Mouse (Mus musculus): ENCODE data around the gene March10.

March10 gene

DNA sequence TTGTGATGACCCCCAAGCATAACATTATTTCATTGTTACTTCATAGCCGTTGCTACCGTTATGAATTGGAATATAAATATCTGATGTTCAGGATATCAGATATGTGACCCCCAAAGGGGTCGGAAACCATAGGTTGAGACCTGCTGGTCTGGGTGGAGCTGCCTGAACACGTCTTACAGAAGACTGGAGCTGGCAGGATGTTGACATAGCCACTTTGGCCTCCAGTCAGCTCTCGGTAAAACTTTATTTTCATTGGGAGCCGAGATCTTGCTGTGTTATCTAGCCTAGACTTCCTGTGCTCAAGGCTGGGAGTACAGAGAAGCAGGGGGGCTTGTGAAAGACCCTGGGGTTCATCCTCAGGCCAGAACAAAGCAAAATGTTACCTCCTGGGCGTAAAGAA lies 100.2 kb downstream of the March10 start:
- intact Hi-C loops (cut with DNase I), result no loop called here

DNA sequence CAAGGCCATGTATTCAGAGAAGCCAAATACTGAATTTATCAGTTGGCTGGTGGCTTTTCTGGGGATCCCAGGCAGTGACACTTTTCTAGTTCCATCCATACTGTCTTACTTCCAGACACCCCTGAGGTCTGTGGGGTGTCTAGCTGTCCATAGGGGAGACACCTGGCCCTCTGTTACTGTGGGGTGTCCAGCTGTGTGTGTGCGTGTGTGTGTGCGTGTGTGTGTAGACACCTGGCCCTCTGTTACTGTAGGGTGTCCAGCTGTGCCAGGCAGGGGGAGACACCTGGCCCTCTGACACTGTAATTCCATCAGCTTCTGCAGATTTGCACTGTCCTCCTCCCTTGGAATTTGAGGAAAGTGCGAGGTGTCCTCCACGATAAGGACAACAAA lies 102.6 kb downstream of the March10 start:
- intact Hi-C loops (cut with DNase I), result no loop called here

DNA sequence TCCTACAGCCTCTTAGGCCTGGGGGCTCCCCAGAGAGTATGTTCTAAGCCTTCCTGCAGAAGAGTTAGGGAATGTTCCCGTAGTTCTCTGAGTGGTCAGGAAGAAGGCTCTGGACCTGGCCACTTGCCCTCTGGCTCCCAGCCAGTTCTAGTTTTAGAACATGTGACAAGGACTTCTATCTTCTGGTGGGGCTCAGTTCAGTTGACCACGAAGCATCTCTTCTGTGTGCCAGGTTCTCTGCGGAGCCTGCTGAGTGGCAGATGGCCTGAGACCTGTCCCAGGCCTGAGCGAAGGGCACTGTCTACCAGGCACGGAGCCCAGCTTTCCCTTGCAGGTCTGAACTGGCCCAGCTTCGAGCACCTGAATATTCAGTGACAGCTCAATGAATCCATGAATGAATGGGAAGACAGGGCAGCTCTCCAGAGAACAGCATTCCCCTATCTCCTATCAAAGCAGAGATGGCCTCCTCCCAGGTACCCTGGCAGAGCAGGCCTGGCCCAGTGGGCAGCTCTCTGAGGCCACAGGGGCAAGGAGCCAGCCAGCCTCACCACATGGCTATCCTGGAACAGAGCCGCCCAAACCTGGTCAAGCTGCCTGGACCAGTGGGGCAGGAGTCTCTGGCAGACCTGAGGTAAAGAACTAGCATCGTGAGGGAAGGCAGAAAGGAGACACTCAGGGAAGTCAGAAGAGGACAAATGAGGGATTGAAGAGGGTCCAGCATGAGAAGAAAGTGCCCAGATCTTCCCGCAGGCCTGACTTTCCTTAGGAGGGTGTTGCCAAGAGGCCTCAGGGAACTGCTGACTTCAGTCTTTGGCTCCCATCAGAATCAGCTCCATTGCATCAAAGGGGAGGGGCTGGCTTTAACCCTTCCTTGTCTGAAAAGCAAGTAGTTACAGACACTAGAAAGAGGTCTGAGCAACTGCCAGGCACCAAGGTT lies 103.3 kb downstream of the March10 start:
- intact Hi-C loops (cut with DNase I), result no loop called here

DNA sequence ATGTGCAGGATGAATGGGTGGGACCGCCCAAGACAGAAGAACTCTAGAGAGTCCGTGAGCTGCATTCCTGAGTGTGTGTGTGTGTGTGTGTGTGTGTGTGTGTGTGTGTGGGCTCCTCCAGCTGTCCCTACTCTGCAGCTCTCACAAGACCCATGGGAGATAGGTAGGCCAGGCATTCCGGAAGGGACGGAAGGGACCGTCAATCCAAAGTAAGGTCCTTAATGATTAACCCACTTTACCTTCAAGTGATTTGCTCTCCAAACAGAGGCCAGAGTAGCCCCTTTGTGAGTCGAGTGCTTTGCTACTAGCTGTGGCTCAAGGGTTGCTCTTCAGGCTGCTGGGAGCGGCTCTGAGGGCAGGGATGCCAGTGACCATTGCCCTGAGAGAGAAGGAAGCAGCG lies 104.4 kb downstream of the March10 start:
- intact Hi-C loops (cut with DNase I), result no loop called here

DNA sequence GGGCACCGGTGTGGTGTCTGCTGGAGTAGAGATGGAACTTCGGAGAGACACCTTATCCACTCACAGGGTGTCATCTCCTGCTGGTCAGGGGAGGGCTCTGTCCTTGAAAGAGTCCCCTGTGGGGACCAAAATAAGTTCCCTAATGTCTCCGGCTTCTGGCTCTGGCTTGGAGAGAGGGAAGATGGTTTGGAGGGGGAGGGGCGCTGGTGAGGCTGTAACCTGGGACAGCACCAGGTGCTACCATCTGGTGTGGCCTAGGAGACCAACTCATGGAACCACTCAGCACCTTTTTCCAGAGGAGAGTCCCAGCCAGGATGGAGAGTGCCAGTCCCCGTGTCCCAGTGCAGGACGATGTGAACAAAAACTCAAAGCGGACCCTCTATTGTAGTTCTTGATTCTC lies 105.9 kb downstream of the March10 start:
- intact Hi-C loops (cut with DNase I), result no loop called here

DNA sequence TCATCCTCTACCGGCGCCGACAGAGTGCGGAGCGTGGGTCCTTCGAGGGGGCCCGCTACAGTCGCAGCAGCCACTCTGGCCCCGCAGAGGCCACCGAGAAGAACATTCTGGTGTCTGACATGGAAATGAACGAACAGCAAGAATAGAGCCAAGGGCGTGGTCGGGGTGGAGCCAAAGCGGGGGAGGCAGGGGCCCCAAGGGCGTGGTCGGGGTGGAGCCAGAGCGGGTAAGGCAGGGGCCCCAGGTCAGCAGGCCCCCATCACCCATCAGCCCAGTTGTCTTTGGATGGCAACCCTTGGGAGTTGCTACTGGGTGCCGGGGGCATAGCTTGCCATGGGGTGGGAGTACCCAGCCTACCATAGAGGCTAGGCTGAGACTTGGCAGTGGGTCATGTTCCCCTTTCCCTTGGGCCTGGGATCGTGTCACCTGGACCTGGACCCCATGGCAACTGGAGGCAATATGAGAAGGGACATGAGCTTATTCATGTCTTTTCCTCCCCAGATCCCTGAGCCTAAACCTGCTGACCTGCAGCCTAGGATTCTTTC lies 106.7 kb downstream of the March10 start:
- intact Hi-C loops (cut with DNase I), result loop anchor here (5.0 kb wide), 2 partner anchors 242 to 562 kb away; no protein-coding TSS in a partner anchor

DNA sequence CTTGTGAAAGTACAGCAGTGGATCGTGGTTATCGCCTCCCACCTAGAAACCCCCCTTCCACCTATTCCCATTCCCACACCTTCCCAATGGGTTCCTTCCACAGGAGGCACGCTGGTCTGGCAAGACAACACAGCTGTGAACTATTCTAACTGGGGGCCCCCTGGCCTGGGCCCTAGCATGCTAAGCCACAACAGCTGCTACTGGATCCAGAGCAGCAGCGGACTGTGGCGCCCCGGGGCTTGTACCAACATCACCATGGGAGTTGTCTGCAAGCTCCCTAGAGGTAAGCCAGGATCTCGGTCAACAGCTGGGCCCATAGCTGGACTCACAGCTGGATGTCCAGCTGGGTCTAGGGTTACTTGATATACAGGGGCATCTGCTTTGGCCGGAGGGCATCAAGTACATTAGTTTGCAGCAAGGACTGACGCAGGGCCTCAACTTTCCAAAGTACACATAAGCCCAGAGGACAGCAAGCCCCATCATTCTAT lies 108.0 kb downstream of the March10 start:
- intact Hi-C loops (cut with DNase I), result loop anchor here (5.0 kb wide), 2 partner anchors 244 to 564 kb away; no protein-coding TSS in a partner anchor

DNA sequence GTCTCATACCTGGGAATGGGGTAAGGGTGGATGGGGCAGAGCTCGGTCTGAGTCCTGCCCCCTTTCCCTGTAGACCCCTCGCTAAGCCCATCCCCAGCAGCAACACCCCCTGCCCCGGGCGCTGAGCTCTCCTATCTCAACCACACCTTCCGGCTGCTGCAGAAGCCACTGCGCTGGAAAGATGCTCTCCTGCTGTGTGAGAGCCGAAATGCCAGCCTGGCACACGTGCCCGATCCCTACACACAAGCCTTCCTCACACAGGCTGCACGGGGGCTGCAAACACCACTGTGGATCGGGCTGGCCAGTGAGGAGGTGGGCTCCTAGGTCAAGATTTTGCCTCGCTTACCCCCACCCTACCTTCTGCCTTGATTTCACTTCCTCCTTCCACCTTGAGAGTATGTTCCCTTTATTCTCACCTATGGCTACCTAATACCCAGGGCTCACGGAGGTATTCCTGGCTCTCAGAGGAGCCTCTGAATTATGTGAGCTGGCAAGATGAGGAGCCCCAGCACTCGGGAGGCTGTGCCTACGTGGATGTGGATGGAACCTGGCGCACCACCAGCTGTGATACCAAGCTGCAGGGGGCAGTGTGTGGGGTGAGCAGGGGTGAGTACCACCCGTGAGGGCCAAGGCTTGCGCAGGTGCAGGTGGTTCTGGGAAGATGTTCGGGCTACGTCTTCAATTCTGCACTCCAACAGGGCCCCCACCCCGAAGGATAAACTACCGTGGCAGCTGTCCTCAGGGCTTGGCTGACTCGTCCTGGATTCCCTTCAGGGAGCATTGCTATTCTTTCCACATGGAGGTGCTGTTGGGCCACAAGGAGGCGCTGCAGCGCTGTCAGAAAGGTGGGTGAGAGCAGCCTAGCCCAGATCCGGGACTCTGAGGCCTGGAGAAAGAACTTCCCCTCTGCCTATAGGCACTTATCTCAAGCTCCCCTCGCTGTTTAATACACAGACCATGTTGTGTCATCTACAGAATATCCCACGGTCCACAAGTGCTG lies 109.1 kb downstream of the March10 start:
- intact Hi-C loops (cut with DNase I), result loop anchor here (5.0 kb wide), 2 partner anchors 245 to 565 kb away; no protein-coding TSS in a partner anchor

DNA sequence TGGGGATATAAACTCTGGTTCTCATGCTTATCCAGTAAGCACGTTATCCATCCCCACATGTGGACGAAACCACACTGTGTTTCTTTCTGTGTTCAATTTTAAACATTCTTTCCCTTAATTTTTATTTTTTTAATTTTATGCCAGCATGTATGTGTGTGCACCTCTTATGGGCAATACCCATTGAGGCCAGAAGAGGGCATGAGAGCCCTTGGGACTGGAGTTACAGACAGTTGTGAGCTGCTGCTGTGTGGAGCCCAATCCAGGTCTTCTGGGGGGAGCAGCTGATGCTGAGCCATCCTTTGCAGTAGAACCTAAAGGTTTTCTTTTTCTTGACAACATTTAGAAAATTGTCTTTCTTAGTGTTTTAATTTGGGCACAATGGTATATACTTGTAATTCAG lies 111.3 kb downstream of the March10 start:
- intact Hi-C loops (cut with DNase I), result loop anchor here (5.0 kb wide), 2 partner anchors 247 to 567 kb away; no protein-coding TSS in a partner anchor

DNA sequence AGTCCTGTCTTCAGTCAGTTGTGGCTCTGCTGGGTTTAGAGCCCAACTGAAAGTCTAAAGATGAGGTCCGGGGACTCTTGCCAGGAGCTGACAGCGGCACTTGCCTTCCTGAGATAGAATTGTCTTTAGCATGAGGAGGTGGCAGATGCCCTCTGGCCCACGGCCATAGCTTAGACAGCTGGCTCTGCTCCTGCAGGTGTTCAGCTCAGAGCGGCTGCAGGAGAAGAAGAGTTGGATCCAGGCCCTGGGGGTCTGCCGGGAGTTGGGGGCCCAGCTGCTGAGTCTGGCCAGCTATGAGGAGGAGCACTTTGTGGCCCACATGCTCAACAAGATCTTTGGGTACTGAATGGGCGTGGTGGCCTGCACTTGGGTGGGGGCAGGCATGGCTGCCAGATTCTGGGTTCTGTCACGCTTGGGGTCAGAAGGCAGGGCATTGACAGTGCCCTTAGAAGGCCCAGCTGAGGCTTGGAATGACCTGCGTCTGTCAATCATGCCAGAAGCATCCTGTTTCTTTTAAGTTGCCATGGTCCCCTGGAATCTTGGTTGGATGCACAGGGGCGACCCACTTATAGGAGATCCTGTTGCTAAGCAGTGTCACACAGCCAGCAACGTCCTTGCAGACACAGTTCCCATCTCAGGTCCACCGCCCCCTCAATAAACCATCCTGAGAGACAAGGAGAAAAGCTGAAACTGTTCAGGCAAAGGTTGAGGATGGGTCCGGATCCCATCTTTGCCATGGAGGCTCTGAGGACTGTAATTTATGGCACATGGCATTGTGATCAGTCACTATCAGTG lies 117.7 kb downstream of the March10 start:
- intact Hi-C loops (cut with DNase I), result no loop called here

DNA sequence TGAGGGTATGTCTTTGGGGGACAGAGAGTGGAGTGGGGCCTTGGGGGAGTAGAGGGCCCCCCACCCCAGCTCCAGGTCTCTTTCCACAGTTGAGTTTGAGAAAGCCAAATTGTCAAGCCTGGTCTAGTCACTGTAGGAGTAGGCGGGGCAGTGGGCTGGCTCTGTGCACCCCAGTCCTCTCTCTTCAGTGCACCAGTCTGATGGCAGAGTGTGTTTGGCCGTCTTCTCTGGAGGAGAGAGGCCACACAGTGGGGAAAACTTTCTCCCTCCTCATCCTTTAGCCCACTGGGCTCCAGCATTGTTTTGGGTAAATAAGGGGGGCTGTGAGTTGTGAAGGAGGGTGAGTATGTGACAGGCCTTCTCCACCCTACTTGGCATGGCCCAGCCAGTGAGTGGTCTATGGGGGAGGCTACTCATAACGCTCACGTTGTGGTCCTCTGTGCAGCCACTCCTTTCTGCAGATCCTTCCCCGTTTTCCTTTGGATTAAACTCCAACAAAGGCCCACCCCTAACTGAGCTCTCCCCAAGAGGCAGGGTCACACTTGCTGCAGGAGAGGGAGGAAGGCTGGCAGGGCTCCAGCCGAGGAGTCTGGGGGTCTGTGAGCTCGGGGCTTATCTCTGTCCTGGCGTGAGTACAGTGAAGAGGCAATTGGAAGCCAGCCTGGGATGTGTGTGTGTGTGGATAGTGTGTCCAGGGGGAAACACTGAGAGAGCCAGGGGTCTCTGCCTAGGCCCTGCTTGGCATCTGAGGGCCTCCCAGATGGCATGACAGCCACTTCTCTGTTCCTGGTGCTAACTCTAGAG lies 122.5 kb downstream of the March10 start:
- intact Hi-C loops (cut with DNase I), result no loop called here

DNA sequence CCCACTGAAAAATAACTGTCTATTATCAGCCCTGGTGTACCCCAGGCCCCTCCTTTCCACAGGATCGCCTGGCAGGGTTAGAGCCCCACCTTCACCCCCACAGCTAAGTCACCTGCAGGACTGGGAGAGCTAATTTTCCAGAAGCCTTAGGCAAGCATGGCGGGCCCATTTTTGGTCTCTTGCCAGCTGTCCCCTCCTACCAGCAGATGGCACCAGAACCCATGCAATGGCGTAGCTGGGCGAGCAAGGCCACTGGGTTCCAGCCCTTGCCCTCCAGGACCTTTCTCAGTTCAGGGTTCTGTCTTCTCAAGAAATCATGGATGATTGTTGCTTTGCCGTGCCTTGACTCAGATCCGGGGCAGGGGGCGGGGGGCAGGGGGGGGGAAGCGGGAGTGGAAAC lies 124.1 kb downstream of the March10 start:
- intact Hi-C loops (cut with DNase I), result no loop called here

DNA sequence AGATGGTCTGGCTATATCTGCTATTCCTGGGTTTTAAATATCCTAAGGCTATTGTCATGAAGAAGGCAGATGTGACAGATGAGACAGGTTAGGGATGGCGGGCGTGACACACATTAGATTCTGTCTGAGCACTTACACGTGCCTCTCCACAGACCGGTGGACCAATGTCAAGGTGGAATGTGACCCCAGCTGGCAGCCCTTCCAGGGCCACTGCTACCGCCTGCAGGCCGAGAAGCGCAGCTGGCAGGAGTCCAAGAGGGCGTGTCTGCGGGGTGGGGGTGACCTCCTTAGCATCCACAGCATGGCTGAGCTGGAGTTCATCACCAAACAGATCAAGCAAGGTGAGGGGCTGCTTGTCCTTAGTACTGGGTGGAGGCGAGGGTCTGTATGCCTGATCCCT lies 124.8 kb downstream of the March10 start:
- intact Hi-C loops (cut with DNase I), result no loop called here

DNA sequence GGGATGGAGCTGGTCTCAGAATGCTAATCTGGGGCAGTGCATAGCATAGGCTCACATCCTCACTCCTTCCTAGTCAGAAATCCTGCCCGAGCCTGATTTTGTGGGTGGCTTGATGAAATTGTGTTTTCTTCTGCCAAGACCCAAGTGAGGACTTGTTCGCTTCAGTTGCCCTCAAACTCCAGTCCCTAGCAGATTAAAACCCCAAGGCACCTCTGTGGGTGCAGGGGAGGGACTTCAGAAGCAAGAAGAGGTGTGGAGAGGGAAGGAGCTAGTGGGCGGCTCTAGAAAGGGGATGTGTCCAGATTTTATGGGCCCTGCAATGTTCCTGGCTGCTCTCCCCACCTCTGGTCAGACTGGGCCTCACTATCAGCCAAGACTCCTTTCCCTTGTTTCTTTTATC lies 125.4 kb downstream of the March10 start:
- intact Hi-C loops (cut with DNase I), result no loop called here

DNA sequence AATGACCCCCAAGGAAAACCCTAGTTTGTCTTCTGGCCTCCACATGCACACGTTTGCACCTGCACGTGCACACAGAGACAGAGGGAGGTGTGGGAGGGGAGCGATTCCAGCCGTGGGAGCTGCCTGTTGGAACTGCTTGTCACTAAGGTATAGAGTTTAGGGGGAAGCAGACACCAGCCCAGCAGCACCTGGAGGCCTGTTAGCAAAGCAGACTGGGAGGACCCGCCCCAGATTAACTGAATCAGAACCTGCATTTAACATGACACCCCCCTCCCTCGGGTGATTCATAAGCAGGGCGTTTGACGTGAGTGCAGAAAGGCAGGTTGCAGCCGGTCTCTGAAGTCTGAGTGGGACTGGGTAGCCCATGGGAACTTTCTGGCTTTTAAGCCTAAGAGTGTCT lies 126.6 kb downstream of the March10 start:
- intact Hi-C loops (cut with DNase I), result no loop called here

DNA sequence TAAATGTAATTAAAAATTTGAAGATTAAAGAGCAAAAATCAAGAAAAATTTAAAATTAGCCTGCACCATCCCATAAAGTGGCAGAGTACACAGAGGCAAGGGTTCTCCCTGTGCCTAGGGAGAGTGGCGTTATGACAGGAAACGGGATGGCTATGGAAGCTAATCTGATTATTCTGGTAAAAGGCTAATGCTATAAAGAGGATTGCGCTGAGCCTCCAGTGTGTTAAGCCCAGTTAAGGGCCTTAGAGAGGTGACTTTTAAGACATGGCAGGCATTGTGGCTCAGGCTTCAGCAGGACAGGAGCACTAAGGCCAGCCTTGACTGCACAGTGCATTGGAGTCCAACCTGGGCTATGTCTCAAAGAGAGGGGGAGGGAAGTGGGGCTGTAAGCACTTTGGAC lies 129.4 kb downstream of the March10 start:
- intact Hi-C loops (cut with DNase I), result no loop called here

DNA sequence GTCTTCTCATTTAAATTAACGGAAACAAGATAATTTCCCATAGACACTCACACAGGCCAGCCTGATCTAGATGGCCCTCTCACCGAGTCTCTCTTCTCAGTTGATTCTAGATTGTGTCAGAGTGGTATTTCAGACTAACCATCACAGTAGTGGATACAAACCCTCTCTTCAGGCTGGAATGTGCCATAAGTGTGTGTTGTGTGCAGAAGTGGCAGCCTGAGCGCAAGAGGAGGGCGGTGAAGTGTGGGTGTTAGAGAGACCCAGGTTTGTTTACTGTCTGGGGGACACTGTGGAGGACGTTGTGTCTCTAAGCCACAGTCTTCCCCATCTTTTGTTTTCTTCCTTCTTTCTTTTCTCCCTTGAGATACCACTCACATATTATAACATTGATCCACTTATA lies 133.0 kb downstream of the March10 start:
- intact Hi-C loops (cut with DNase I), result no loop called here

DNA sequence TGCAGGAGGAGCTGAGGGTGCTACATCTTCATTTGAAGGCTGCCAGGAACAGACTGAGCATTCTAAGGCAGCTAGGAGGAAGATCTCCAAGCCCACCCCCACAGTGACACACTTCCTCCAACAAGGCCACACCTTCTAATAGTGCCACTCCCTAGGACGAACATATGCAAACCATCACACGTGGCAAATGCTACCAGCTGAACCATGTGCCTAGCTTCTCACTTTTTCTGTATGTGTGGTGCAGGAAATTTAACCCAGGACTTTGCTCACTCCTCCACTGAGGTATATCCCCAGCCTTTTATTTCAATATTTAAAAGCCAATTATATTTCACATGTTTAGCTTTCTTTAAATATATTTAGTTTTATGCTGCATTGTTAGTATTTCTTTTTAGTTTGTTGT lies 135.4 kb downstream of the March10 start:
- intact Hi-C loops (cut with DNase I), result no loop called here

DNA sequence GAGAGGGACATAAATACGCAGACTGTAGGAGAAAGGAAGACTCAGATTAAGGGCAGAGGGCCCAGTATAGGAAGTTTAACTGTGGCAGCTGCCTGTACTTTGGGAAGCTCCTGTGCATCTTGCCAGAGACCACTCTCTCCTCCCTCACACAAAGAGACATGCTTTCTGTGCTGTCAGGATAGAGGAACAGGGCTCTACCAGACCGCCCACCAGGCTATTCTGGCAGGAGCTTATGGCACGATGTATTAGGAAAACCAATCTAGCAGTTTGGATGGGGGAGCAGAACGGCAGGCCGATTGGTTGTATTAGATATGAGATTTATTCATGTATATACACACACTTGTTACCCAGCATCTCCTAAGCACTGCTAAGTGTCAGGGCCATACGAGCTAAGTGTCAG lies 138.8 kb downstream of the March10 start:
- intact Hi-C loops (cut with DNase I), result no loop called here

DNA sequence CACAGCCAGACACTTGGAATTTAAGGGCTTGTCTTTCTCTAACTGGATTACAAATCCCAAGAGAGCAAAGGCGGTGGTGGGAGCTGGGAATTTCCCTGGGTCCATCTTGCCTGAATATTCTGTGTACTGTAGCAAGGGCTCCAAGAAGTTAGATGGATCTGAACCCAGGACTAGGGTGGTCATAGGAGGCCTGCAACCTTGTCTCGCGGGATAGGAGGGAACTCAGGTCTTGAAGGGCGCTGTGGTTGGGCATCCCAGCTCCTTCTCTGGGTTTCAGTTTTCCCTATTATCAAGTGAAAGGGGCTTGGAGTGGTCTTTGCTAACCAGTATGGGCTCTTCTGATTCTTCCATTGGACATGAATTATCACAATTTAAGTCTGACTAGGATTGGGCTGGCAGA lies 140.4 kb downstream of the March10 start:
- intact Hi-C loops (cut with DNase I), result no loop called here

All from adrenal gland (tissue).